Mouse (Mus musculus) limb, embryonic 10.5 days (tissue): Measurements from ENCODE around the gene Clgn. TPM values are rescaled to one million over a fixed set of nuclear protein-coding genes. Genes with fewer than 3 reads are reported as not detected.

Source experiments
- DNase-seq: peaks from one replicate; pipeline ENCODE4 v3.0.0-alpha.2; 2017; ENCODE audit warnings: low spot score
- H3K27ac ChIP-seq: fragments of 300-500 bp; sonication (generic); 2 replicates; pipeline ENCODE4 v1.5.1; 2016; ENCODE audit warnings: mild to moderate bottlenecking
- H3K27me3 ChIP-seq: fragments of 300-500 bp; sonication (generic); 2 replicates; pipeline ENCODE4 v1.6.1; 2016; ENCODE audit warnings: low read depth, mild to moderate bottlenecking; ENCODE audit not compliant: poor library complexity, severe bottlenecking
- H3K36me3 ChIP-seq: fragments of 300-500 bp; sonication (generic); 2 replicates; pipeline ENCODE4 v1.6.1; 2016; ENCODE audit warnings: mild to moderate bottlenecking, moderate library complexity
- H3K4me1 ChIP-seq: fragments of 300-500 bp; sonication (generic); 2 replicates; pipeline ENCODE4 v1.6.1; 2016
- H3K4me3 ChIP-seq: fragments of 300-500 bp; sonication (generic); 2 replicates; pipeline ENCODE4 v1.5.1; 2016; ENCODE audit warnings: mild to moderate bottlenecking, moderate library complexity
- H3K9me3 ChIP-seq: fragments of 300-500 bp; sonication (generic); replicated peaks from 2 replicates; pipeline ENCODE4 v1.6.1; 2016; ENCODE audit warnings: mild to moderate bottlenecking
- WGBS: fragments of 180-500 bp; shearing (Covaris S2); methylation state at CpG from one replicate; pipeline ENCODE4 v1.1.7; 2016; 5-methylcytosine and 5-hydroxymethylcytosine counted together
- polyA plus RNA-seq: library from polyadenylated mRNA; unstranded; fragments of >200 nt; fragmentation: Nextera tagmentation; extraction: Ambion mirVana; gene quantifications from 2 replicates; pipeline ENCODE4 v1.2.1, GENCODE M21; 2016

Clgn gene
- polyA plus RNA-seq, 1 experiment from 2014 or later: 2.0 TPM

GRCm38 (mm10) chr8:83396680-83397079 lies 7.0 kb downstream of the Clgn start:
- H3K36me3 ChIP-seq: no peaks in the 10 kb centered on the region
- H3K27ac ChIP-seq: no peak overlapping the region
- WGBS: 90% methylated on average over 6 of the region's 6 CpGs
- H3K4me3 ChIP-seq: no peak overlapping the region
- no peaks in the 10 kb centered on the region for H3K9me3 ChIP-seq
- DNase-seq: no peak
- no peaks in the 10 kb centered on the region for H3K27me3 ChIP-seq
- no peaks in the 10 kb centered on the region for H3K4me1 ChIP-seq

GRCm38 (mm10) chr8:83397726-83398125 lies 8.1 kb downstream of the Clgn start:
- no peaks in the 10 kb centered on the region for H3K36me3 ChIP-seq
- WGBS: 82% methylated on average over 4 of the region's 4 CpGs
- H3K4me3 ChIP-seq: no peak overlapping the region
- H3K9me3 ChIP-seq: no peaks in the 10 kb centered on the region
- no peaks in the 10 kb centered on the region for H3K4me1 ChIP-seq
- H3K27me3 ChIP-seq: no peaks in the 10 kb centered on the region
- DNase-seq: no peak
- H3K27ac ChIP-seq: no peak overlapping the region

GRCm38 (mm10) chr8:83405548-83405947 lies 15.9 kb downstream of the Clgn start:
- Histone ChIP-seq H3K36me3 (no peaks in the 10 kb centered on the region), H3K4me1 (peaks cover 14% of the 10 kb centered on the region), H3K4me3 (no peak overlapping the region), H3K27me3 (no peaks in the 10 kb centered on the region), H3K9me3 (no peaks in the 10 kb centered on the region), H3K27ac (no peak overlapping the region)
- DNase-seq: no peak
- 83% methylated on average over 10 of the region's 10 CpGs for WGBS

- no peaks in the 10 kb centered on the region for H3K36me3 ChIP-seq
- no peak overlapping the region for H3K4me3 ChIP-seq
- no peaks in the 10 kb centered on the region for H3K9me3 ChIP-seq
- no peak overlapping the region for H3K27ac ChIP-seq
- no peaks in the 10 kb centered on the region for H3K27me3 ChIP-seq
- DNase-seq: no peak
- WGBS: 38% methylated on average over 6 of the region's 6 CpGs
- H3K4me1 ChIP-seq: peaks cover 14% of the 10 kb centered on the region
Observed at GRCm38 (mm10) chr8:83406836-83407235, 17.2 kb downstream of the Clgn start.

GRCm38 (mm10) chr8:83408496-83408895 lies 18.8 kb downstream of the Clgn start:
- WGBS: 79% methylated on average over 7 of the region's 7 CpGs
- Histone ChIP-seq H3K9me3 (no peaks in the 10 kb centered on the region), H3K4me1 (peaks cover 14% of the 10 kb centered on the region), H3K27me3 (no peaks in the 10 kb centered on the region), H3K36me3 (no peaks in the 10 kb centered on the region), H3K4me3 (no peak overlapping the region), H3K27ac (no peak overlapping the region; the same call in 1 of the 2 replicates)
- DNase-seq: no peak

GRCm38 (mm10) chr8:83416878-83417277 lies 27.2 kb downstream of the Clgn start:
- H3K4me1 ChIP-seq: no peaks in the 10 kb centered on the region
- H3K36me3 ChIP-seq: no peaks in the 10 kb centered on the region
- H3K27me3 ChIP-seq: no peaks in the 10 kb centered on the region
- no peak overlapping the region for H3K4me3 ChIP-seq
- no peak overlapping the region for H3K27ac ChIP-seq
- DNase-seq: peak; percentile 19
- no peaks in the 10 kb centered on the region for H3K9me3 ChIP-seq
- 95% methylated on average over 15 of the region's 15 CpGs for WGBS

DNA sequence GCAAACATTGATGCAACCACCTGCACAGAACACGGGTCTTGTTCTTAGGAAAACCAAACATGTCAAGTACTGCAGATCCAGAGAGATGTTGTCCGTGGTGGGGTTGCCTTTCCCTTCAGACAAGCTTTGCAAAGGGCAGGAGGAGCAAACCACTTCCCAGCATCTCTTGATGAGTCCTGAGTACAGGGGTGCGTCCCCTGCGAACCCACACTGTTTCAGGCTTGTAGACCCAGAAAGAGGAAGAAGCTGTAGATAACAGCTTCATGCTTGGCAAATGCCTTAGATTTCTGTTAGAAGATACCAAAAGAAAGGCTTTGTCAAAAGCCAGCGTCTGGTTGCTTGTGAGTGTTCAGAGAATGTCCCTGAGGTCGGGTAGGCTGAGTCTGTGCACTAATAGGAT lies 28.3 kb downstream of the Clgn start:
- no peaks in the 10 kb centered on the region for H3K4me1 ChIP-seq
- H3K27ac ChIP-seq: no peak overlapping the region
- no peaks in the 10 kb centered on the region for H3K9me3 ChIP-seq
- WGBS: 85% methylated on average over 6 of the region's 6 CpGs
- no peaks in the 10 kb centered on the region for H3K36me3 ChIP-seq
- no peak for DNase-seq
- no peaks in the 10 kb centered on the region for H3K27me3 ChIP-seq
- H3K4me3 ChIP-seq: no peak overlapping the region

DNA sequence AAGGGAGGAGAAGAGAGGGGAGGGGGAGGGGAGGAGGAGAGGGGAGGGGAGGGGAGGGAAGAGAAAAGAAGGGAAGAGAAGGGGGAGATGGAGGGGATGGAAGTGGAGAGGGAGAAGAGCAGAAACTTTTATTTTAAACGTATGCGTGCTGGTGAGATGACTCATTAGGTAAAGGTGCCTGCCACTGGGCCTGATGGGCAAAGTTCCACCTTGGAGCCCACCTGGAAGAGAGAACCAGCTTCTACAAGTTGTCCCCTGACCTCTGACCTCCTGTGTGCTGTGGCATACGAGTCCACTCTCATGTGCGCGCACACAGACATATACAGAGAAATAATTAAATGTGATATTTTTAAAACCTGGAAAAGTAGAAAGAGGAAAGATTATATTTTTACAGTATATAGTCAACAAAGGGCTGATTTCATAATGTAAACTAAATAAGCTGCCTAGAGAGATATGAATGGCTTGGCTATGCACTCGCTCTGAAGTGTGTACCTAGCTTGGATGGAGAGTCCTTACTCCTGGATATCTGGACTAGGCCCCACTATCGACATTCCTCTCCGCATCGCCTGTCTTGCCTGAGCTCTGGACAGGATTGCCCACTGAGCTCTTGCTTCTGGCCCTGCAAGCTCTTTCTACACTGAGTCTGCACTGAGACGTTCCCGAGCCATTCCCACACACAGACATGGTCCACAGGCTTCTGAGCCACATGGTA lies 29.3 kb downstream of the Clgn start:
- H3K9me3 ChIP-seq: no peaks in the 10 kb centered on the region
- H3K27me3 ChIP-seq: no peaks in the 10 kb centered on the region
- WGBS: 91% methylated on average over 11 of the region's 11 CpGs
- H3K4me1 ChIP-seq: no peaks in the 10 kb centered on the region
- DNase-seq: no peak
- H3K27ac ChIP-seq: no peak overlapping the region
- H3K36me3 ChIP-seq: no peaks in the 10 kb centered on the region
- H3K4me3 ChIP-seq: no peak overlapping the region

DNA sequence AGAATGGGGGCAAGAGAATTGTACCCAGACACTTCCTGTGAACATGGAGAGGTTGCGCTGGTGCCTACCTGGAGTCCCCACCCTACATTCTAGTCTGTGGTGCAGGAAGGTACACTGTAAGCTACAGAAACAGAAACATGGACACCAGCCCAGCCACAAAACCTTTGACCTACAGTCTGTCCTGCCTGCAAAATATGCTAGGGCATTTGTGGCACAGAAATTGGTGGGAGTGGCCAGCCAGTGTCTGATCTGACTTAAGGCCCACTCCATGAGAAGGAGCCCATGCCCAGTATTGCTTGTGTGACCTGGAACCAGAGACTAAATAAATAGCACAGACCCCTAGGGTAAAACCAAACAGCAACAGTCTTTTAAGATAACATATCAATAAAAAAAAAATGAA lies 31.7 kb downstream of the Clgn start:
- 96% methylated on average over 1 of the region's 1 CpGs for WGBS
- Histone ChIP-seq H3K27ac (no peak overlapping the region), H3K36me3 (no peaks in the 10 kb centered on the region), H3K4me3 (no peak overlapping the region), H3K27me3 (no peaks in the 10 kb centered on the region), H3K4me1 (no peaks in the 10 kb centered on the region), H3K9me3 (no peaks in the 10 kb centered on the region)
- DNase-seq: no peak

- WGBS: 76% methylated on average over 13 of the region's 13 CpGs
- H3K36me3 ChIP-seq: no peaks in the 10 kb centered on the region
- H3K27ac ChIP-seq: no peak overlapping the region
- no peaks in the 10 kb centered on the region for H3K27me3 ChIP-seq
- no peak overlapping the region for H3K4me3 ChIP-seq
- no peaks in the 10 kb centered on the region for H3K4me1 ChIP-seq
- no peaks in the 10 kb centered on the region for H3K9me3 ChIP-seq
- DNase-seq: no peak
Observed at GRCm38 (mm10) chr8:83423032-83423825, 33.6 kb downstream of the Clgn start.

DNA sequence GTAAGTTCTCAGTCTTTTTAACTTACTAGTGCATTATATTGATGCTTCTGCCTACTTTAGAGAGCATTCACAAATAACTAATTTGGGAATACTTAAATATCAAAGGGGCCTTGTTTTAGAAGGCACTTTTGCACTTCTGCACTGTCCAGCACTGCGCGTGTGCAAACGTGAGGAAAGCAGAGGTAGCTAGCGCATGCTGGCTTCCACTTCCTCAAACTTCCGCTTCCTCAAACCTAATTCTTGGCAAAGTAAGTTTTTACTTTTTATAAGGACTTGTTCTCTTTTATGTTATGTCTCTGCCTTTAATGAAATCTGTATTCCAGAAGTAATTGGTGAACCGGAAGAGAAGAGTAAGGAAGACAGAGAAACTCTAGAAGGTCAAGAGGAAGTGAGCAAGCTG lies 35.5 kb downstream of the Clgn start:
- no peak overlapping the region for H3K27ac ChIP-seq
- H3K4me1 ChIP-seq: no peaks in the 10 kb centered on the region
- H3K4me3 ChIP-seq: no peak overlapping the region
- no peaks in the 10 kb centered on the region for H3K9me3 ChIP-seq
- DNase-seq: no peak
- no peaks in the 10 kb centered on the region for H3K36me3 ChIP-seq
- H3K27me3 ChIP-seq: no peaks in the 10 kb centered on the region
- 92% methylated on average over 6 of the region's 6 CpGs for WGBS

- 82% methylated on average over 11 of the region's 11 CpGs for WGBS
- Histone ChIP-seq H3K9me3 (no peaks in the 10 kb centered on the region), H3K4me3 (no peak overlapping the region), H3K27me3 (no peaks in the 10 kb centered on the region), H3K4me1 (no peaks in the 10 kb centered on the region), H3K27ac (no peak overlapping the region), H3K36me3 (no peaks in the 10 kb centered on the region)
- DNase-seq: no peak
Observed at GRCm38 (mm10) chr8:83426104-83426759, 36.6 kb downstream of the Clgn start.

DNA sequence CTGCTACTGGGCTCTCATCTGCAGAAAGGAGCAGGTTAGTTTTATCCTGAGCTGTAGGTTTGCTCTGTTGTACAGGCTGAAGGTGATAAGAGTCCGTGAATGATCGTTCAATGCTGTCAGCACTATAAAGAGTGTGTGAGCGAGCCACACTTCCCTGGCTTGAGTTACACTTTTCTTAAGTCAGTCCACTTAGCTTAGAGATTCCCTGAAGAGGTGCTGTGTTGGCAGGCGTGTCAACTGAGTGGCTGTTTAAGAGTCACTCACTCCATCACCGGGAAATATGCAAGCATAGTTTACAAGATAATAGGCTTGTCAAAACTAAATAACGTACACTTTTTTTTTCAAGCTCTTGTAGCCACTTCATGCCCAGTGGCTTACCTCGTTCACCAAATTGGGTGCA lies 37.3 kb downstream of the Clgn start:
- WGBS: 86% methylated on average over 7 of the region's 7 CpGs
- Histone ChIP-seq H3K4me1 (no peaks in the 10 kb centered on the region), H3K36me3 (no peaks in the 10 kb centered on the region), H3K27ac (no peak overlapping the region), H3K4me3 (no peak overlapping the region), H3K9me3 (no peaks in the 10 kb centered on the region), H3K27me3 (no peaks in the 10 kb centered on the region)
- no peak for DNase-seq
